Mouse (Mus musculus) neural tube, embryonic 14.5 days (tissue): ENCODE measurements at regions not wholly inside any gene's neighbourhood (a gene's known extent, or its start where the extent isn't known, plus 50 kb on each side); places are given as distances from the start of the nearest gene placed in this dataset.

Source experiments
- ATAC-seq: fragments of 200-750 bp; cut with Nextera tagmentation; 2 replicates; pipeline ENCODE4 v1.8.0; 2017; ENCODE audit warnings: low read depth, mild to moderate bottlenecking, moderate TSS enrichment, moderate library complexity
- H3K27ac ChIP-seq: fragments of 300-500 bp; sonication (generic); 2 replicates; pipeline ENCODE4 v1.5.1; 2014; ENCODE audit warnings: low read depth, mild to moderate bottlenecking, control low read depth, low read length, moderate library complexity, mixed read lengths
- H3K27me3 ChIP-seq: fragments of 300-500 bp; sonication (generic); 2 replicates; pipeline ENCODE4 v1.6.1; 2014; ENCODE audit warnings: low read length; ENCODE audit not compliant: control insufficient read depth, insufficient read depth
- H3K36me3 ChIP-seq: fragments of 300-500 bp; sonication (generic); 2 replicates; pipeline ENCODE4 v1.6.1; 2014; ENCODE audit warnings: low read length, mixed read lengths; ENCODE audit not compliant: control insufficient read depth, insufficient read depth
- H3K4me1 ChIP-seq: fragments of 300-500 bp; sonication (generic); 2 replicates; pipeline ENCODE4 v1.6.1; 2014; ENCODE audit warnings: low read length; ENCODE audit not compliant: control insufficient read depth, insufficient read depth
- H3K4me2 ChIP-seq: fragments of 300-500 bp; sonication (generic); 2 replicates; pipeline ENCODE4 v1.6.1; 2014; ENCODE audit warnings: mild to moderate bottlenecking, low read depth, low read length, control low read depth
- H3K4me3 ChIP-seq: fragments of 300-500 bp; sonication (generic); 2 replicates; pipeline ENCODE4 v1.5.1; 2014; ENCODE audit warnings: low read depth, low read length, control low read depth, mixed read lengths
- H3K9ac ChIP-seq: fragments of 300-500 bp; sonication (generic); replicated peaks from 2 replicates; pipeline ENCODE4 v1.6.1; 2014; ENCODE audit warnings: low read depth, mild to moderate bottlenecking, control low read depth, low read length, mixed read lengths
- H3K9me3 ChIP-seq: fragments of 300-500 bp; sonication (generic); 2 replicates; pipeline ENCODE4 v1.6.1; 2016; ENCODE audit warnings: low read length; ENCODE audit not compliant: control insufficient read depth
- WGBS: fragments of 180-500 bp; shearing (Covaris S2); extraction: QIAGEN DNeasy Blood & Tissue Kit; methylation state at CpG from one replicate; pipeline ENCODE4 v1.1.7; 2014; 5-methylcytosine and 5-hydroxymethylcytosine counted together

GRCm38 (mm10) chr13:103470141-103470540, 135.8 kb upstream of the Mast4 start:
- 73% methylated on average over 6 of the region's 6 CpGs for WGBS
- Histone ChIP-seq H3K36me3 (no peaks in the 10 kb centered on the region), H3K4me3 (no peak overlapping the region), H3K9me3 (no peaks in the 10 kb centered on the region), H3K4me2 (no peak overlapping the region), H3K27ac (no peak overlapping the region), H3K27me3 (no peaks in the 10 kb centered on the region), H3K4me1 (no peaks in the 10 kb centered on the region), H3K9ac (no peak overlapping the region)
- ATAC-seq: no peak

- Histone ChIP-seq H3K27ac (no peak overlapping the region), H3K4me1 (no peaks in the 10 kb centered on the region), H3K4me3 (no peak overlapping the region), H3K27me3 (no peaks in the 10 kb centered on the region), H3K9me3 (no peaks in the 10 kb centered on the region), H3K36me3 (no peaks in the 10 kb centered on the region), H3K9ac (no peak overlapping the region), H3K4me2 (no peak overlapping the region)
- ATAC-seq: no peak
- 85% methylated on average over 4 of the region's 4 CpGs for WGBS
Measured at GRCm38 (mm10) chr13:103460499-103460898, 126.2 kb upstream of the Mast4 start.

GRCm38 (mm10) chr13:103459486-103460147, 125.3 kb upstream of the Mast4 start:
- Histone ChIP-seq H3K9ac (no peak overlapping the region), H3K36me3 (no peaks in the 10 kb centered on the region), H3K9me3 (no peaks in the 10 kb centered on the region), H3K27ac (no peak overlapping the region), H3K4me1 (no peaks in the 10 kb centered on the region), H3K27me3 (no peaks in the 10 kb centered on the region), H3K4me2 (no peak overlapping the region), H3K4me3 (no peak overlapping the region)
- WGBS: 89% methylated on average over 13 of the region's 13 CpGs
- no peak for ATAC-seq

- Histone ChIP-seq H3K4me3 (no peak overlapping the region), H3K36me3 (no peaks in the 10 kb centered on the region), H3K9ac (no peak overlapping the region), H3K4me2 (no peak overlapping the region), H3K9me3 (no peaks in the 10 kb centered on the region), H3K4me1 (no peaks in the 10 kb centered on the region), H3K27ac (no peak overlapping the region), H3K27me3 (no peaks in the 10 kb centered on the region)
- 78% methylated on average over 4 of the region's 4 CpGs for WGBS
- ATAC-seq: no peak
Measured at GRCm38 (mm10) chr13:103452837-103453236, 118.5 kb upstream of the Mast4 start.

GRCm38 (mm10) chr13:103430589-103430988, 96.3 kb upstream of the Mast4 start:
- Histone ChIP-seq H3K27ac (no peak overlapping the region), H3K27me3 (no peaks in the 10 kb centered on the region), H3K4me1 (no peaks in the 10 kb centered on the region), H3K4me2 (no peak overlapping the region), H3K36me3 (no peaks in the 10 kb centered on the region), H3K9ac (no peak overlapping the region), H3K9me3 (no peaks in the 10 kb centered on the region), H3K4me3 (no peak overlapping the region)
- no peak for ATAC-seq
- 79% methylated on average over 3 of the region's 3 CpGs for WGBS

GRCm38 (mm10) chr13:103424011-103424410, 89.7 kb upstream of the Mast4 start:
- no peak for ATAC-seq
- Histone ChIP-seq H3K36me3 (no peaks in the 10 kb centered on the region), H3K27ac (no peak overlapping the region), H3K4me1 (no peaks in the 10 kb centered on the region), H3K9ac (no peak overlapping the region), H3K9me3 (no peaks in the 10 kb centered on the region), H3K4me2 (no peak overlapping the region), H3K27me3 (no peaks in the 10 kb centered on the region), H3K4me3 (no peak overlapping the region)
- WGBS: 79% methylated on average over 7 of the region's 7 CpGs

- H3K4me3 ChIP-seq: no peak overlapping the region
- no peaks in the 10 kb centered on the region for H3K4me1 ChIP-seq
- H3K9ac ChIP-seq: no peak overlapping the region
- H3K9me3 ChIP-seq: no peaks in the 10 kb centered on the region
- no peaks in the 10 kb centered on the region for H3K36me3 ChIP-seq
- WGBS: 84% methylated on average over 8 of the region's 8 CpGs
- H3K27ac ChIP-seq: no peak overlapping the region
- H3K27me3 ChIP-seq: no peaks in the 10 kb centered on the region
- no peak for ATAC-seq
- H3K4me2 ChIP-seq: no peak overlapping the region
Measured at GRCm38 (mm10) chr13:103423417-103423816, 89.1 kb upstream of the Mast4 start.

- no peaks in the 10 kb centered on the region for H3K4me1 ChIP-seq
- H3K9ac ChIP-seq: no peak overlapping the region
- no peak overlapping the region for H3K27ac ChIP-seq
- H3K4me3 ChIP-seq: no peak overlapping the region
- ATAC-seq: no peak
- whole genome bisulfite sequencing: 88% methylated on average over 8 of the region's 8 CpGs
- no peaks in the 10 kb centered on the region for H3K27me3 ChIP-seq
- no peak overlapping the region for H3K4me2 ChIP-seq
- no peaks in the 10 kb centered on the region for H3K36me3 ChIP-seq
- H3K9me3 ChIP-seq: no peaks in the 10 kb centered on the region
Measured at GRCm38 (mm10) chr13:103422997-103423396, 88.7 kb upstream of the Mast4 start.

DNA sequence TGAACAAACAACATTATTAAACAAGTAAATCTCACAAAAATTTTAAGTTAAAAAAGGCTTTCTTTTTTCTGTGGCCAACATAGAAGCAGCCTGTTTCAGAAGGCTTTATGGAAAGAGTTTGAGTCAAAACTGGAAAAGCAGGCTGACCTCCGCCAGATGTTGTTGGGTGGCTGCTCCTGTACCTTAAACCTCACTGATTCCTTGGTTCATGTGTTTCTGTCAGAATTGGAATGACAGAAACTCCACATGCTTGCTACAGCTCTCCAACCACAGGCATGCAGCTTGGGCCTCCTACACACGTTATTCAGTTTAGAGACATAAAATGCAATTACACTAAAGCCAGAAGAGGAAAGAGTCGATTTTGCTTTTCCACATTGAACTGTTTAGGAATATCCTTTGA, 84.8 kb upstream of the Mast4 start:
- Histone ChIP-seq H3K9me3 (no peaks in the 10 kb centered on the region), H3K4me3 (no peak overlapping the region), H3K36me3 (no peaks in the 10 kb centered on the region), H3K27me3 (no peaks in the 10 kb centered on the region), H3K27ac (no peak overlapping the region), H3K4me2 (no peak overlapping the region), H3K9ac (no peak overlapping the region), H3K4me1 (no peaks in the 10 kb centered on the region)
- no peak for ATAC-seq
- WGBS: 88% methylated on average over 3 of the region's 3 CpGs
